Mouse (Mus musculus) small intestine, adult 2 months (tissue): ENCODE results near the gene Uba3.

Source experiments
- CTCF ChIP-seq: fragments of 200-500 bp; IDR thresholded peaks from 2 replicates; pipeline ENCODE4 v1.5.1; 2012; ENCODE audit warnings: low read depth, mild to moderate bottlenecking, control low read depth, inconsistent platforms, low read length, moderate library complexity, mixed read lengths; ENCODE audit not compliant: insufficient replicate concordance, insufficient read length; ENCODE audit errors: extremely low read depth
- POLR2A ChIP-seq: fragments of 200-500 bp; IDR thresholded peaks from 2 replicates; pipeline ENCODE4 v1.6.1; 2012; ENCODE audit warnings: low read depth, mild to moderate bottlenecking, control low read depth, inconsistent platforms, low read length, moderate library complexity

- TF ChIP-seq POLR2A: no peak
- no peak for TF ChIP-seq CTCF
Observed at GRCm38 (mm10) chr6:97245200-97245599, 39.8 kb upstream of the Uba3 start.
